Mouse (Mus musculus): ENCODE measurements around the gene Tgfb2.
A peak's percentile ranks its signal among the peaks of the same experiment; 100 is the strongest.

Gene Tgfb2

GRCm38 (mm10) chr1:186655096-186655495 is 50.7 kb downstream of the Tgfb2 start:
- no peak for DNase-seq

- peak in 1 of 2 experiments; percentile 43 for DNase-seq
These were observed 53.6 kb downstream of the Tgfb2 start for GRCm38 (mm10) chr1:186652208-186652607.

- no peak for DNase-seq
These were observed 55.8 kb downstream of the Tgfb2 start for GRCm38 (mm10) chr1:186650011-186650410.

DNA sequence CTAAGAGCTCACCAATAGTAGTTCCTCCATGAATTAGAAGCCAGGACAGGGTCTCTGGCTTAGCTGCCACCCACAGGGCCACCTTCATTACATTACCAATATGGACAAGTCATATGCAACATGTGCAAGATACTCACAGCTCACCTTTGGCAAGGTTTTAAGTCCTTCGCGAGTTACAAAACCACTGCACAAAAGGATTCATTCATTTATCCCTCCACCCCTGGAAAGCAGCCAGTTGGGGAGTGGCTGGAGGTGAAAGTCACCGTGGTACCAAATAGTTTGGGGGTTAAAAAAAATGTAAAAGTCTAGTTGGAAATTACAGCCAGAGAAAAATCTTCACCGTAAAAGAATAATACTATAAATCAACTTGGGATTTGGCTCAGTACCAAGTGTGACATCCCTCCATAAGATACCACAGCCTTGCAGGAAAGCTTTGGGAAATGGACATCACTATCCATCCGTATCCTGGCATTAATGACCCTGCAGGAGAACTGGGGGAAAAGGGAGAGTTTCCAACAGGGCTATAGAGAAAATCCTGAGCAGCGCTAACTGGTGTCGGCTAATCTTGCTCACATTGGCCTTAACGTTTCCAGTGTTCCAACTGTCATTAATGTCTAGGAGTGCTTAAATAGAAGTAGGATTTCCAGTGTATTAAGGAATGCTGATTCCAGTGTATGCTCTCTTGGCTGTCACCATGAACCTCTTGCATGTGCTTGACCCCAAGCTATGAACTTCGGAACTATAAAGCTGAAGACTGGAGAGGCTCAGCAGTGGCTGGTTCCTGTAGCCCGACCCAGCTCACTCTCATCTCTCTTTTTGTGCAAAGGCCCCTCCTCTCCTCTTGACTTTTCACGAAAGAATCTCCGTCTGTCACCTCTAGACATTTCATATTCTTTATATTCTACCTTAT is 68.2 kb downstream of the Tgfb2 start:
- DNase-seq, result no peak

DNA sequence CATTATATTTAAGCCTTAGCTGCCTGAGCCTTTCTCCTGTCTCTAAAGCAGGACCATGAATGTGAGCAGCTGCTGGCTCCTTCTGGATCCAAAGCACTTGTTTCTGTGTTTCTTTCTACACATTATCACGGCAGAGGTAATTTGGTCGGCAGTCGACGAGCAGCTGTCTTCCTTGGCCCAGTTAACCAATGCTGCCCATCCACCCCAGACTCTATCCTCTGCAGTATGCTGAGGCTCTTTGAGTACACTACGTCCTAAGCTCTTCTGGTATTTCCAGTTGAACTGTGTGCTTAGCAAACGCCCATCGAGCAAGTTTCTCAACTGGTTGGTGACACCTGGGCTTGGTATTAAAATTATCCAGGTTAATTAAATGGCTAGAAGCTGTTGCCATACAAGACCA is 70.7 kb downstream of the Tgfb2 start:
- DNase-seq, result no peak

DNA sequence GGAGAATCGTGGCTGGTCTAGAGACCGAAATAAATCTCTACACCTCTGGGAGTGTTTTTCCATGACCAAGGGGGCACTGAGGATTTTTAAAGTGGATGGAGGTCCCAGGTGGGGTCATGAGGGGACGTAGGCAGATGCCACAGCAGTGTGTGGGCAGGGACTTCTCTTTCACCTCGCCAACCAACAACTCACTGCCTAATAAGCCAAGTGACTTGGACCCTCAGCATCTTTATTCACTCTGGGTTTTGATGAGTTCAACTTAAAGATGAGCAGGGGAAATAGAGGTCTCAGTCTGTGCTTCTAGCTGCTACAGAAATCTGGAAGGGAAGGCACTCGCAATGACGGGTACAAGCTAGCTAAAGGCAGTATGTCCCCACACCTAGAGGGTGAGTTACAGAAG is 74.3 kb downstream of the Tgfb2 start:
- DNase-seq, result no peak

GRCm38 (mm10) chr1:186630971-186631370 is 74.8 kb downstream of the Tgfb2 start:
- no peak for DNase-seq

DNA sequence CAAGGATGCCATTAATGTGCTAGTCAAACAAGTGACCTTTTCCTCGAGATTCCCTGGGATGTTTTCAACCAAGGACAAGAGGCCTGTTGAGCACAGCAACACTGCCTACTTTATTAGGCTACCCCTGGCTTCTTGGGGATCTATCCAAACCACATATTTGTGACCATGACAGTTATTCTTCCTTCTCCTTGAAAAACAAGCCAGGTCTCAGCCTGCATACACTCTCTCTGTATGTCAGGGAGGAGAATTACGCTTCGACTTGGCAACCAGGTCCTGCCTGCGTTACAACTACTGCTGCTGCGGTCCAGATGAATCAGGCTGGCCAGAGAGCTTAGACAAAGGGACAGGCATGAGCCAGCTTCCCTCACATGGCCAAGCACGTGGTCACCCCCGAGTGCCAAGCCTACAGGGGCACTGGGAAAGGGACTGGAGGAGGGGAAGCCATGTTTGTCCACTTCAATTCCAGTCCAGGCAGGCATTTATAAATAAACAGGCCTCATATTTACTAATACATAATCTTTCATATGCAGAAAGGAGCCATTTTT is 78.3 kb downstream of the Tgfb2 start:
- DNase-seq, result peak; percentile 18 to 57

DNA sequence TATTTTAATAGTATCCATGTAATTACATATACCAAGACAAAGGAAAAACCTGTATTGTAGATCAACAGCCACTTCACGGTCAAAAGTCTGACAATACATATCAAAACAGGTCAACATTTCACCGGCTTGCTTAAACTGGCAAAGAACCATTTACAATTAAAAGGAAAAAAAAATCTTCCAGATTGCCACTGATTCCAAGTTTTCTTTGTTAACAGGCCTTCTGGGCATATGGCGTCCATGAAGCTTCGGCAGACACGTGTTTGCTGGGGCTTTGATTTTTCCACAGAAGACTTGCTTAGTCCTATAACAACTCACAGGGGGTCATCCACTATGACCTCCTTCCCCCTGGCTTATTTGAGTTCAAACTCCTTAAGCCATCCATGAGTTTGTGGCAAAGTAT is 81.3 kb downstream of the Tgfb2 start:
- DNase-seq, result no peak

DNA sequence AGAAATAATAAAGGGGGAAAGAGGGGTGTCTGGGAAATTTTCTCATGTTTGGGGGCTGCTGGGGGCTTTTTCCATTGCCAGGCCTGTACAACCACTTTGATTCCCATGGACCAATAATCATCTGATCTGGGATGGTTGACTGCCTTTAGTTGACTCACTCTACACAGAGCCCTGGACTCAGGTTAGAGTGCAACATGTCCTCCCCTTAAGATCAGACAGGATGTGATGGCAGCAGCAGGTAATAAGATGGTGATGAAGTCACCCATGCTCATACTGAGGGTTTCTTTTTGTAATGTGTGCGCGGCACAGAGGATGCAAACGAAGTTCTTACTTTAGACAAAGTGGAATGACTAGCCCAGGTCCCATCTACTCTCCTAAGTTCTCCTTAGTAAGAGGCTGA is 84.0 kb downstream of the Tgfb2 start:
- no peak for DNase-seq

- no peak for DNase-seq
These were observed 87.5 kb downstream of the Tgfb2 start for GRCm38 (mm10) chr1:186618285-186618684.

DNA sequence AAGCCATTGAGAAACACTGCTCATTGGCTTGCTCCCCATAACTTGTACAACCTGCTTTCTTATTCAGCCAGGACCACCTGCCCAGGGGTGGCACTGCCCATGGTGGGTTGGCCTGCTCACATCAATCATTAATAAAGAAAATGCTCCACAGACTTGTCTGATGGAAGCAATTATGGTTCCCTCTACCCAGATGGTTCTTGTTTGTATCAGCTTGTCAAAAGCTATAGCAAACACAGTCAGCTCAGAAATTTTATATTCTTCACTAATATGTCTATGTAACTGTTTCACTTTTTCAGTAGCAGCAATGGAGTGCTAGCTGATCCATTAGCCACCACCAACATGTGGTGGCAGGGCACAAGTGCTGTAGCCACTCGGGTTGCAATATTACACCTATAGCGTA is 94.4 kb downstream of the Tgfb2 start:
- no peak for DNase-seq

DNA sequence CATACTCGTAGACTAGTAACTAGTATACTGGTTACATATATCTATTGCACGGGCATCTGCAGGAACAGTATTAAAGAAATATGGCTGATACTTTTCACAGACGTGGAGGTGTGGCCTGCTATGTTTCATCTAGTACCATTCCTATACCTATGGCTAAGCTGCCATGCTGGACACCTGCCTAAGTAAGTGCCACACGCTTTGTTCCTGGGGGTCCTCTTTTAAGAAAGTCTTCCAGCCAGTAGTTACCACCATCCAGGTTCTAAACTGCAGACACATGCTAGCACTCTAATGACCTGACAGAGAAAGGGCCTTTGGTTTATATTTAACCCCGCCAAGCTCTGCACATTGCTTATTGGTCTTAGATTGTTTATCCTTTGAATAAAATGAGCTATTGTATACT is 95.3 kb downstream of the Tgfb2 start:
- DNase-seq, result no peak

GRCm38 (mm10) chr1:186609793-186610233 is 96.0 kb downstream of the Tgfb2 start:
- peak; percentile 26 to 37 for DNase-seq

DNA sequence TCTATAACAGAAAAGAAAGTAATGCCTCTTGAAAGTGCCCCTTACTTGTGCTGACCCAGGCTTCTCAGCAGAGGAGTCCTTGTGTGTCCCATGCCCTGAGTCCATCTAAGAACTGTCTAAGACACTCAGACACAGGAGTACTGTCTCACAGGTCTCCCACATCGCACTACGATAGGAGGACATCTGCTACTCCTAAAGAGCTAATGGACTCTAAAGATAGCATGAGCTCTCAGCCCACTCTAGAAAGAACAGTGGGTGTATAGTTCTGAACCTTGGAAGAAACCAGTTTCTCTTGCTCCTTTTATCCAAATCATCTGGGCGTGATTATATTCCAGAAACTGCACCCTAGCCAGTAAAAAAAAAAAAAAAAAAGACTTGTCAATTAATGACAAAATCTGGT is 97.7 kb downstream of the Tgfb2 start:
- DNase-seq, result no peak

- DNase-seq, result no peak
These were observed 100.2 kb downstream of the Tgfb2 start for GRCm38 (mm10) chr1:186605635-186606034.

DNA sequence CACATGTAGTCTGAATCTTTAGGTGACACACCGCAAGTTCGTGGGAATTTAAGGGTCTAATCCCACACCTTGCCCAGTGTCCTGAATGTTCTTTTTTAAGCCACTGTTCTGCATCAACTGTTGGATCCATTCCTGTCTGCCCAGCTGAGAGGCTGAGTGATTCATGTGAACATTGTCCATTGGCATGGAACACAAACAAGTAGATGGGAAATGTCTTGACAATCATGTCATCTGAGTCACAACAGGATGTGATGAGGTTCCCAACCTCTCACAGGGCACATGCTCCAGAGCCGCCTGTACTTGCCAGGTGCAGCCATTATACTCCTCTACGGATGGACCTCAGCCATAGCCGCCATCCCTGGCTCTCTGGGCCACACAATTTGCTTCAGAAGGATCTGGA is 101.7 kb downstream of the Tgfb2 start:
- no peak for DNase-seq

- no peak for DNase-seq
These were observed 117.6 kb downstream of the Tgfb2 start for GRCm38 (mm10) chr1:186588226-186588625.

GRCm38 (mm10) chr1:186587065-186587804 is 118.6 kb downstream of the Tgfb2 start:
- no peak for DNase-seq

DNA sequence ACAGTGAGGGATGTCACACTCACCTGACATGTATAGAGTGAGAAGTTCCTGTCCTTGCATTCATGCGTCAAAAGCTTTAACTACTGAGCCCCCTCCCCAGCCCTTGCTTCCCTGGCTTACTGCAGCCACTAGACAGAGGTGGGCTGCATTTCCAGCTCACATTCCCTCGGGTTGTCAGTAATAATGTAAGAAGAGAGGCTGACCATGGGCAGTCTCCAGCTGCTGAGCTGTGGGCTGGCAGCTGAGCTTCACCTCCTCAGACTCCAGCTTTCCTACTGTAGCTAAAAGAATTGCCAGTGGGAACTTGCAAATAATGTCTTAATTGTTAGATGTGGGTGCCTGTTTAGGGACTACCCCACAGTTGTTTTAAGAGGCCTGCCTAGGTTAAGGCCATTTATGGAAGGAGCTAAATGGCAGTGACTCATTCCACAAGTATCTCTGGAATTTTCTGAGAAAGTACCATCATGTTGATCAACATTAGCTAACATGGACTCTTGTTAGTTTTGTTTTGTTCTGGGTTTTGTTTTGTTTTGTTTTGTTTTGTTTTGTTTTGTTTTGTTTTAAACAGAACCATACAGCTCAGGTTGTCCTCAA is 120.1 kb downstream of the Tgfb2 start:
- no peak for DNase-seq

DNA sequence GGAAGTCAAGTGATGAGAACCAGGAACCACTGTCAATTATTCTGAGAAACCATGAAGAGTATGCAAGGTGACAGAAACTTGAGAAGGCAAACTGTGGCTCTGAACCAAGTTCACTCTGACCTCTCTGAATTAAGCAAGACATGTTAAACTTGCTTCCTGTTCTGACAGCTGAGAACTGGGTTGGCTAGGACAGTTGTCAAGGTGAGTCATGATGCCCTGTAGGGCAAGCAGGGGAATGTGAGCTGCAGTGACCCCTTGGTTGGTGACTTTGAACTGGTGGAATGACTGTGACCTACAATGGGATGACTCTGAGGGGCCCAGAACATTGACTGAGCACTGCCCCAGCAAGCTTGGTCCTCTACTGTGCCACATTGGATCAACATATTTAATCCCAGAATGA is 121.9 kb downstream of the Tgfb2 start:
- DNase-seq, result no peak

GRCm38 (mm10) chr1:186582113-186582512 is 123.7 kb downstream of the Tgfb2 start:
- DNase-seq, result peak; percentile 39 to 69

DNA sequence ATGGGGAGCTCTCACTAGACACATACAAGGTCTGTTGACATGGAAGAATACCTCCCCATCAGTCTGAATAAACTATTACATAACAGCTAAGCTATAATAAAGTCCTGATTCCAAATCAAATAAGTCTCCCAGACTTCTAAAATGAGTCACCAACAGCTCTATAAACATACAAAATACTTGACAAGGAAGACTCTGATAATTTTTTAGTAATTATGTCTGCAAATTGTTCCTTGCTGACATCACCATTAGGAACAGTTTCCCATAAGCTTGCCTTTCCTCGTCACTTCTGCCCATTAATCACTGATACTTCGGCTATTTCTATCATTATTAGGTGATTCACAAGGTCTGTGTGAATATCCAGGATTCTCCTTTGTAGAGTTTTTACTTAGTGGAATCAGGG is 124.1 kb downstream of the Tgfb2 start:
- DNase-seq, result no peak

All from lung, postnatal 4 days (tissue).